Mouse (Mus musculus) heart, postnatal 14 days (tissue): ENCODE data around the gene Bicral. TPM values are rescaled to one million over a fixed set of nuclear protein-coding genes. Genes with fewer than 3 reads are reported as not detected.
"Not testable (repeated sequence)": the region's sequence is repeated elsewhere in the genome, so short reads cannot be mapped to it uniquely, and the experiment has no call there.

Source experiments
- DNase-seq, 2 experiments: peaks; one replicate each; pipeline ENCODE4 v3.0.0; 2021 to 2022
- intact Hi-C: fragments of 180-260 bp; cut with DNase I; formaldehyde crosslinking; loops from one replicate; pipeline ENCODE4 v1.15.1; 2025
- total RNA-seq, 2 experiments: library from RNA; stranded (reverse); gene quantifications; 2 replicates each; pipeline ENCODE4 v1.2.3; 2021

Bicral gene
- total RNA-seq, 2 experiments from 2014 or later, result 13.1 to 15.4 TPM

DNA sequence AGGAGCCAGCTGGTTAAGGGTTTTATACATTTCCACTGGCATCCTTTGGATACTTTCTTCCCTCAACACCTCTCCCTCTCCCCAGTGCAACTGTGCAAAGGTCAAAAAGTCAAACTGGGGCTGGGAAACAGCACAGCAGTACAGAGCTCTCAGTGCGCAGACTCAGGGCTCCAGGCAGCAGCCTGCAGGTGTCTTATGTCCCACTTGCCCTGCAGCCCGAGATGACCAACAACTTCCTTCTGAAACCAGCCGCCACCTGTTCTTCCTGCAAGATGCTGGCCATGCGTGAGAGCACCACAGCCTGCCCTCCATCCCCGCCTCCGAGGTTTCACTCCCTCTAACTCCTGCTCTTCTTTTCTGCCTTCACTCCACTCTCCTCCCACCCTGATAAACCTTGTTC is 5.6 kb downstream of the Bicral start:
- intact Hi-C loops, result no loop called here
- DNase-seq, result no peak

- intact Hi-C loops, result no loop called here
Measured at GRCm38 (mm10) chr17:46847206-46847605, 11.1 kb downstream of the Bicral start.

GRCm38 (mm10) chr17:46846573-46846972 is 11.7 kb downstream of the Bicral start:
- DNase-seq, intact Hi-C loops: not testable (repeated sequence)

More at GRCm38 (mm10) chr17:46847206-46847605, 11.1 kb downstream of the Bicral start:
- DNase-seq, result no peak

DNA sequence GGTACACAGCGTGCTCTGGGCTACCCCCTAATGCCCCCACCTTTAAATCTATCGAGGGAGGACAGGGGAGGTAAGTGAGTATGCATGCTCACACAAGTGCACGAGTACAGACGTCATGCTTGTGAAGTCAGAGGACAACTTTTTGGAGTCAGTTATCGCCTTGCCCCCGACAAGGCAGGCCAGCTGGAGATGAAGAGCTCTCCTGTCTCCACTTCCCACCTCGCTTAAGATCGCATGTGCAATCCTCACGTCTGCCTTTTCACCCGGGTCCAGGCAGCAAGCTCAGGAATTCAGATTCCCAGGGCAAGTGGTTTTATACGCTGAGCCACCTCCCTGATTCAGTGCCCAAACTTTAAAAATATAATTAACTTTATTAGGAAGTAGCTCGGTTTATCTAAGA is 13.0 kb downstream of the Bicral start:
- DNase-seq, result no peak
- intact Hi-C loops, result no loop called here

GRCm38 (mm10) chr17:46844811-46845210 is 13.5 kb downstream of the Bicral start:
- intact Hi-C loops, result no loop called here
- no peak for DNase-seq

- intact Hi-C loops, result no loop called here
- no peak for DNase-seq
Measured at GRCm38 (mm10) chr17:46843716-46844115, 14.6 kb downstream of the Bicral start.

DNA sequence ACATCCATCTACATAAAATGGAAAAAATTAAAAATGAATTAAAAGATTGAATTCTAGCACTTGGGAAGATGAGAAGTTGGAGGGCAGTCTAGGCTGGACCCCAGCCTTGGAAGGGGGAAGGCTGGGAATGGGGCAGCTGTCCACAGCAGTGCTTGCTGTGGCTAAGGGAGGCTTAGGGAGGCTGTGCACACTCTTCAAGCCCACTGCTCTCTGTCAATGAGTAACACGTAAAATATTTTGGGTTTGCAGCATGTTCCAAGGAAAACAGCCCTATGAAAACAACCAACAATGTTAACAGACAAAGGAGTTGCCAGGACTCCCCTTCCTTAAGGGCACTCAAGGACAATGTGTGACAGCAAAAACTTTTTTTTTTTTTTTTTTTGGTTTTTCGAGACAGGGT is 15.3 kb downstream of the Bicral start:
- intact Hi-C loops, result no loop called here
- peak in 1 of 2 experiments; percentile 38 for DNase-seq

- DNase-seq, result no peak
Measured at GRCm38 (mm10) chr17:46840304-46841010, 17.8 kb downstream of the Bicral start.

GRCm38 (mm10) chr17:46838396-46838920 is 19.8 kb downstream of the Bicral start:
- DNase-seq, result no peak
- intact Hi-C loops, result no loop called here

More at GRCm38 (mm10) chr17:46840304-46841010, 17.8 kb downstream of the Bicral start:
- intact Hi-C loops, result no loop called here

- intact Hi-C loops, result no loop called here
- no peak for DNase-seq
Measured at GRCm38 (mm10) chr17:46837897-46838296, 20.4 kb downstream of the Bicral start.

- intact Hi-C loops, result no loop called here
- no peak for DNase-seq
Measured at GRCm38 (mm10) chr17:46835093-46835715, 23.1 kb downstream of the Bicral start.

DNA sequence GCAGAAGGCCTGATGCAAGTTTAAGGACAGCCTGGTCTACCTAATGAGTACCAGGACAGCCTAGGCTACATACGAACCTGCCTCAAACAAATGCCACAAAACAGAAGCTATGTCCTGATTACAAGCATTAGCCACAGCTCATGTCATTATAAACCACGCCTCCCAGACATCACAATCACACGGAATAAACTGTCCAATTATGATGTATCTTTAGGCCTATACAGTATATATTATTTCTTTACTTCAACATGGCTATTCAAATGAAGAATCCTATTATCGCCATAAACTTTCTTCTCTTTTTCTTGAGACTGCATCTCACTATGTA is 25.3 kb downstream of the Bicral start:
- no peak for DNase-seq
- intact Hi-C loops, result no loop called here

DNA sequence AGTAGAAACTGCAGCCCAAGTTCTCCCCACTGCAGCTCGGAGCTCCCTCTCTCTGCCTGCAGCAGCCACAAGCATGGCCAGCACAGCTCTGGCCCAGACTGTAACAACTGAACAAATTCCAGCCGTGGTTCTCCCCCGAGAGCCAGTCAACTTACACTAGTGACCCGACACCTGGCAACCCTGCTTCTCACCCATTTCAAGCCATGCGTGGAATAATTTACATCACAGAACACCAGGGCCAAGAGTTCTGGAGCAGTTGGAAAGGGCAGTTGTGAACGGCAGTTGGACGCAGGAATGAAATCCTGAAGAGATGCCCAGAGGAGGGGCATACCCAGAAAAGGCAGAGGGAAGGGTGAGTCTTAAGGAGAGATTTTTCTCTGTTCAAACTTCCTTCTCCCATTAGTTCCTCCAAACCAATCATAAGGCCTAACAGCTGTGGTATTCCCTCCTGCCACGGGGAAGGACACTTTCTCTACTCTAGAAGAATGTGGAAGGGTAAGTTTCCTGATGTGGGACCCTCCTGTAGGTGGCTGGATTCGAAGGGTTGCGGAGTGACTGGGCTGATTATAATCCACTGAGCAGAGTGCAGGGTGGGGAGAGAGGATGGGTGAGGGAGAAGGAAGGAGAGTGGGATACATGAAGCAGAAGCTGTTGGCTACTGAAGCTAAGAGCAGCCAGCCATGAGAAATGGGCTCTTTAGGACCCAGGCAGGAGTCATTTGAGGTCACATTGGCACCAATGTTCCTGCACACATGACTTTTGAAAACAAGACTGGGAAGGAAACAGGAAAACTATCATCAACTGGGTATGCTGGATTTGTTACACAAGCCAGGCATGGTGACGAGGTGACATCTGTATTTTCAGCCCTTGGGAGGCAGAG is 25.9 kb downstream of the Bicral start:
- intact Hi-C loops, result no loop called here
- peak; percentile 61 to 74 for DNase-seq

DNA sequence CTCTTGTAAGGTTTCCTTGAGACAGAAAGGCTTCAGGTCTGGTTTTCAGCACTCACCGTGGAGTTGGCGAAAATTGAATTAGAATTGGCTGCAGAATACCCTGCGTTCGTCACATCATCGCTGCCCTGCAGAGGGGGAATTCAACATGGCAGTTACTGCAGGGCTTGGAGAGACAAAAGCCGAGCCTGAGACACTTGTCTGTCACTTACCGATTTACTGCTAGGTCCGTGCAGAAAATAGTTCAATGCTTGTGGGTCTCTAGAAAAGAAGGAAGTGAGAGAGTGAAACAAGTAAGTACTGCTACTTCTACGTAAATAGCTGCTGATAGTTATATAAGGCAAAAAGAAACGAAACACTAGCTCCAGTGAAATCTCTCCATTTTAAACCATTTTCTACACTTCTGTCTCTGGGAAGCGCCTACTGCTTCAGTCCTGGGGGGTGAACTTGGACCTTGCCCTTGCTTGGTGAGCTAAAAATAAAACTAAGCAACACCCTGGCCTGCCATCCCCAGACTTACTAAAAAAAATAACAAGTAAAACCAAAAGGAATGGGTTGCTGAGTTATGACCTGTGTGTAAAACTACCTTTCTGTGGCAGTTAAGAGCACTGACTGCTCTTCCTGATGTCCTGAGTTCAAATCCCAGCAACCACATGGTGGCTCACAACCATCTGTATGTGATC is 28.3 kb downstream of the Bicral start:
- no peak for DNase-seq
- intact Hi-C loops, result no loop called here

DNA sequence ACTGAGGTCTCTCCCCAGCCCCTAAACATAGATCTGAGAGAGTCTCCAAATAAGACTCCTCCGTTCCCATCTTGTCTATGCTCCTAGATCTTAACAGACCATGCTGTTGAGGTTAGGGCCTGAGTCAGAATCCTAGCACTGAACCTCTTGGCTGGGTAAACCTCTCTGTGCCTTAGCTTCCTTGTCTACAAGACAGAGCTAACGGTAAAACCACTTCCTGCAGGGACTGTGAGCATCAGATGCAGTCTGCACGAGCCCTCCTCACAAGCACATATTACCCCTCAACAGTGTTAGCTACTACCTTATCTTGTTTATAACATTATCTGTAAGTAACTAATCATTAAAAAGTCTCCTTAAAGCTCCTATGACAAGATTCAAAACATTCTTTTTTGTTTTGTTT is 29.3 kb downstream of the Bicral start:
- intact Hi-C loops, result no loop called here

DNA sequence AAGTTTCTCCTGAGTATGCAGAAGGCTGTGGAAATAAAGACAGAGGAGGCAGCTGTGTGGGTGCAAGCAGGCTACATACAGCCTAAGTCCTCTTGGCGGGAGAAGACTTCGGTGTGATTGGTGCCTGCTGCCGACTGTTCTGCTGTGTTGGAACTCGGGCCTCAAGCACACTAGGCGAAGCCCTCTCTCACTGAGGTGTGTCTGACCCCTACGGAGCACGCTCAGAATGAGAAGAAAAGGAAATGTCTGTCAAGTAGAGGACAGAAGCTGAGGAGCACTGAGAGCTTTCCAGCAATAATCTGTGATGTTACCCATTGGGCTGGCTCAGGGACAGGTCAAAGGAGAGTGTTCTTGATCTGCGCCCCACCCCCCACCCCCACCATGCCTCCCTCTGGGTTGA is 35.2 kb downstream of the Bicral start:
- DNase-seq, result no peak
- intact Hi-C loops, result no loop called here

More for the DNA sequence above, 29.3 kb downstream of the Bicral start:
- no peak for DNase-seq

DNA sequence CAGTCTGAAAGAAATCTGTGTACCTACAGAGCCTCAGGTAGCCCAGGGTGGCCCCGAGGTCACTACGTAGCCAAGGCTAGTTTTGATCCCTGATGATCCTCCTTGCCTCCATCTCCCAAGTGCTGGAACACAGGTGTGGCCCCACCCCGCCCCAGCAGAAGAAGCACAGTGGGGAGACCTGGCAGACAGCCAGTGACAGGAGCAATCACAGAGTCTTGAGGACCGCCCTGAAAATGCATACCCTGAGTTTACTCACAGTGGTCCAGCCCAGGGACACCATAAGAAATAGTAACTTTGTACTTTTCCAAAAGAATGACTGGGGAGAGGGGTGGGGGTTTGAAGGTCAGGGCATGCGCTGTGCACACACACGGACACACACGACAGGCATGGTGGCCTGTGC is 37.7 kb downstream of the Bicral start:
- intact Hi-C loops, result no loop called here
- DNase-seq, result no peak

GRCm38 (mm10) chr17:46817734-46818158 is 40.5 kb downstream of the Bicral start:
- intact Hi-C loops, result no loop called here
- no peak for DNase-seq

GRCm38 (mm10) chr17:46816306-46816705 is 42.0 kb downstream of the Bicral start:
- DNase-seq, result no peak
- intact Hi-C loops, result no loop called here

GRCm38 (mm10) chr17:46814497-46814896 is 43.8 kb downstream of the Bicral start:
- DNase-seq, result no peak
- intact Hi-C loops, result no loop called here
